Mouse (Mus musculus): ENCODE measurements at regions not wholly inside any gene's neighbourhood (a gene's known extent, or its start where the extent isn't known, plus 50 kb on each side); places are given as distances from the start of the nearest gene placed in this dataset.

- Histone ChIP-seq H3K36me3 (ENCODE audit: control insufficient read depth, insufficient read depth) (no peaks in the 10 kb centered on the region), H3K9ac (replicated peaks; ENCODE audit: low read depth, low read length) (no peak overlapping the region), H3K27ac (ENCODE audit: low read length) (no peak overlapping the region), H3K4me3 (replicated peaks; ENCODE audit: low read length) (no peak overlapping the region), H3K27me3 (replicated peaks; ENCODE audit: control insufficient read depth, insufficient read depth, low read length) (no peaks in the 10 kb centered on the region), H3K9me3 (ENCODE audit: control insufficient read depth, low read length) (no peaks in the 10 kb centered on the region), H3K4me1 (replicated peaks; ENCODE audit: control insufficient read depth, insufficient read depth, low read length) (no peaks in the 10 kb centered on the region), H3K4me2 (ENCODE audit: low read length) (no peak overlapping the region)
- no peak for ATAC-seq
- 48% methylated on average over 6 of the region's 6 CpGs for WGBS
Measured at GRCm38 (mm10) chr13:63654514-63654913, 81.1 kb upstream of the Ptch1 start.

GRCm38 (mm10) chr13:63657115-63657514 lies 83.7 kb upstream of the Ptch1 start:
- Histone ChIP-seq H3K4me1 (replicated peaks; ENCODE audit: control insufficient read depth, insufficient read depth, low read length) (no peaks in the 10 kb centered on the region), H3K9me3 (ENCODE audit: control insufficient read depth, low read length) (no peaks in the 10 kb centered on the region), H3K36me3 (ENCODE audit: control insufficient read depth, insufficient read depth) (no peaks in the 10 kb centered on the region), H3K27me3 (replicated peaks; ENCODE audit: control insufficient read depth, insufficient read depth, low read length) (no peaks in the 10 kb centered on the region), H3K9ac (replicated peaks; ENCODE audit: low read depth, low read length) (no peak overlapping the region), H3K4me3 (replicated peaks; ENCODE audit: low read length) (no peak overlapping the region), H3K27ac (ENCODE audit: low read length) (no peak overlapping the region), H3K4me2 (ENCODE audit: low read length) (no peak overlapping the region)
- 93% methylated on average over 8 of the region's 8 CpGs for WGBS
- no peak for ATAC-seq

GRCm38 (mm10) chr13:63659412-63659811 lies 86.0 kb upstream of the Ptch1 start:
- ATAC-seq: no peak
- 78% methylated on average over 7 of the region's 7 CpGs for WGBS

DNA sequence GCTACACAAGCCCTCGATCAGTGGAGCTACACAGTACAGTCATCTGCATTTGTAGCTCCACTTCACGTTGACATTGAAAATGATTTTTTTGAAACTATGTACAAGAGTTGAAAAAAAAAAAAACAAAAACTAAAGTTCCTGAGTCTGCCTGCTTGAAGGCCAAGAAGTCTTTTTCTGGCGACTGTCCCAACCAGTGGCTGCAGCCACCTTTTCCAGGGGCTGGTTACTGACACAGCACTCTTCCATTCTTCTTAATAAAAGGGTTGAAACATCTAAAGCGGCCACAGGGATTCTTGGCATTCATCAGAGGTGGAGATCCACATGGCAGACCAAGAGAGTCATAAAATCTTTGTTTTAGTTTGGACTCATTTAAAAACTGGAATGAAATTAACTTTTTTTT lies 87.0 kb upstream of the Ptch1 start:
- no peak for ATAC-seq
- 84% methylated on average over 4 of the region's 4 CpGs for WGBS

More at GRCm38 (mm10) chr13:63659412-63659811, 86.0 kb upstream of the Ptch1 start:
- no peak overlapping the region for H3K4me2 ChIP-seq (ENCODE audit: low read length)
- H3K27ac ChIP-seq (ENCODE audit: low read length): no peak overlapping the region
- no peaks in the 10 kb centered on the region for H3K36me3 ChIP-seq (ENCODE audit: control insufficient read depth, insufficient read depth)
- no peak overlapping the region for H3K9ac ChIP-seq (replicated peaks; ENCODE audit: low read depth, low read length)
- H3K27me3 ChIP-seq (replicated peaks; ENCODE audit: control insufficient read depth, insufficient read depth, low read length): no peaks in the 10 kb centered on the region
- no peaks in the 10 kb centered on the region for H3K9me3 ChIP-seq (ENCODE audit: control insufficient read depth, low read length)
- H3K4me3 ChIP-seq (replicated peaks; ENCODE audit: low read length): no peak overlapping the region
- no peaks in the 10 kb centered on the region for H3K4me1 ChIP-seq (replicated peaks; ENCODE audit: control insufficient read depth, insufficient read depth, low read length)

GRCm38 (mm10) chr13:63668576-63668975 lies 95.2 kb upstream of the Ptch1 start:
- no peaks in the 10 kb centered on the region for H3K9me3 ChIP-seq (ENCODE audit: control insufficient read depth, low read length)
- H3K4me3 ChIP-seq (replicated peaks; ENCODE audit: low read length): no peak overlapping the region
- no peak overlapping the region for H3K9ac ChIP-seq (replicated peaks; ENCODE audit: low read depth, low read length)
- H3K36me3 ChIP-seq (ENCODE audit: control insufficient read depth, insufficient read depth): no peaks in the 10 kb centered on the region
- no peak overlapping the region for H3K4me2 ChIP-seq (ENCODE audit: low read length)
- no peak for ATAC-seq
- WGBS: 25% methylated on average over 4 of the region's 4 CpGs
- no peak overlapping the region for H3K27ac ChIP-seq (ENCODE audit: low read length)
- H3K4me1 ChIP-seq (replicated peaks; ENCODE audit: control insufficient read depth, insufficient read depth, low read length): no peaks in the 10 kb centered on the region
- H3K27me3 ChIP-seq (replicated peaks; ENCODE audit: control insufficient read depth, insufficient read depth, low read length): no peaks in the 10 kb centered on the region

More for the DNA sequence above, 87.0 kb upstream of the Ptch1 start:
- H3K9ac ChIP-seq (replicated peaks; ENCODE audit: low read depth, low read length): no peak overlapping the region
- no peaks in the 10 kb centered on the region for H3K36me3 ChIP-seq (ENCODE audit: control insufficient read depth, insufficient read depth)
- no peak overlapping the region for H3K27ac ChIP-seq (ENCODE audit: low read length)
- no peak overlapping the region for H3K4me2 ChIP-seq (ENCODE audit: low read length)
- H3K4me3 ChIP-seq (replicated peaks; ENCODE audit: low read length): no peak overlapping the region
- H3K27me3 ChIP-seq (replicated peaks; ENCODE audit: control insufficient read depth, insufficient read depth, low read length): no peaks in the 10 kb centered on the region
- H3K9me3 ChIP-seq (ENCODE audit: control insufficient read depth, low read length): no peaks in the 10 kb centered on the region
- H3K4me1 ChIP-seq (replicated peaks; ENCODE audit: control insufficient read depth, insufficient read depth, low read length): no peaks in the 10 kb centered on the region

GRCm38 (mm10) chr13:63669031-63669430 lies 95.6 kb upstream of the Ptch1 start:
- ATAC-seq: no peak
- no peaks in the 10 kb centered on the region for H3K4me1 ChIP-seq (replicated peaks; ENCODE audit: control insufficient read depth, insufficient read depth, low read length)
- H3K4me2 ChIP-seq (ENCODE audit: low read length): no peak overlapping the region
- H3K27ac ChIP-seq (ENCODE audit: low read length): no peak overlapping the region
- H3K4me3 ChIP-seq (replicated peaks; ENCODE audit: low read length): no peak overlapping the region
- no peaks in the 10 kb centered on the region for H3K27me3 ChIP-seq (replicated peaks; ENCODE audit: control insufficient read depth, insufficient read depth, low read length)
- no peak overlapping the region for H3K9ac ChIP-seq (replicated peaks; ENCODE audit: low read depth, low read length)
- WGBS: 10% methylated on average over 2 of the region's 2 CpGs
- H3K36me3 ChIP-seq (ENCODE audit: control insufficient read depth, insufficient read depth): no peaks in the 10 kb centered on the region
- H3K9me3 ChIP-seq (ENCODE audit: control insufficient read depth, low read length): no peaks in the 10 kb centered on the region

DNA sequence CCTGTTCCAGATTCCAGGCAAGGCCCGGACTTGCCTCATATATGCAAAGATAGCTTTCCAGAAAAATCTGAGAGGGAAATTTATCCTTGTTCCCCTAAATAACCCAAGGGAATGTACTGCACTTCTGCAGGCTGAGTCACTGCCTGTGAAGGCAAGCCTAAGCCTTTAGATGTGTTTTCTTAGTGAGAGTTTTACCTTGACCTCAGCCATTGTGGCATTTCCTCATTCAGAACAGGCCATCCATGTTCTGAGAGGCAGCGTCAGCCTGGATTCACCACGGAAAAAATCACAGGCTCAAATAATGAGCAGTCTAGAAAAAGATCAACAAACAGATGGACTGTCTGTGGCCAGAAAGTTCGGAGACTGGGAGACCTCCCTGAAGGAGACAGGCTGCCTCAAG lies 99.0 kb upstream of the Ptch1 start:
- H3K4me2 ChIP-seq (ENCODE audit: low read length): no peak overlapping the region
- WGBS: 73% methylated on average over 4 of the region's 4 CpGs
- no peak for ATAC-seq
- H3K27ac ChIP-seq (ENCODE audit: low read length): no peak overlapping the region
- H3K4me1 ChIP-seq (replicated peaks; ENCODE audit: control insufficient read depth, insufficient read depth, low read length): no peaks in the 10 kb centered on the region
- no peaks in the 10 kb centered on the region for H3K27me3 ChIP-seq (replicated peaks; ENCODE audit: control insufficient read depth, insufficient read depth, low read length)
- no peaks in the 10 kb centered on the region for H3K9me3 ChIP-seq (ENCODE audit: control insufficient read depth, low read length)
- no peaks in the 10 kb centered on the region for H3K36me3 ChIP-seq (ENCODE audit: control insufficient read depth, insufficient read depth)
- no peak overlapping the region for H3K4me3 ChIP-seq (replicated peaks; ENCODE audit: low read length)
- H3K9ac ChIP-seq (replicated peaks; ENCODE audit: low read depth, low read length): no peak overlapping the region

- Histone ChIP-seq H3K9ac (replicated peaks; ENCODE audit: low read depth, low read length) (no peak overlapping the region), H3K4me3 (replicated peaks; ENCODE audit: low read length) (no peak overlapping the region), H3K36me3 (ENCODE audit: control insufficient read depth, insufficient read depth) (no peaks in the 10 kb centered on the region), H3K4me2 (ENCODE audit: low read length) (no peak overlapping the region), H3K9me3 (ENCODE audit: control insufficient read depth, low read length) (no peaks in the 10 kb centered on the region), H3K27me3 (replicated peaks; ENCODE audit: control insufficient read depth, insufficient read depth, low read length) (no peaks in the 10 kb centered on the region), H3K27ac (ENCODE audit: low read length) (no peak overlapping the region), H3K4me1 (replicated peaks; ENCODE audit: control insufficient read depth, insufficient read depth, low read length) (no peaks in the 10 kb centered on the region)
- 57% methylated on average over 2 of the region's 2 CpGs for WGBS
- no peak for ATAC-seq
Measured at GRCm38 (mm10) chr13:63677696-63678095, 104.3 kb upstream of the Ptch1 start.

GRCm38 (mm10) chr13:63678265-63679260 lies 105.2 kb upstream of the Ptch1 start:
- no peak overlapping the region for H3K9ac ChIP-seq (replicated peaks; ENCODE audit: low read depth, low read length)
- H3K27ac ChIP-seq (ENCODE audit: low read length): no peak overlapping the region
- H3K4me3 ChIP-seq (replicated peaks; ENCODE audit: low read length): no peak overlapping the region
- WGBS: 80% methylated on average over 10 of the region's 10 CpGs
- no peaks in the 10 kb centered on the region for H3K27me3 ChIP-seq (replicated peaks; ENCODE audit: control insufficient read depth, insufficient read depth, low read length)
- H3K4me2 ChIP-seq (ENCODE audit: low read length): no peak overlapping the region
- no peaks in the 10 kb centered on the region for H3K36me3 ChIP-seq (ENCODE audit: control insufficient read depth, insufficient read depth)
- H3K4me1 ChIP-seq (replicated peaks; ENCODE audit: control insufficient read depth, insufficient read depth, low read length): no peaks in the 10 kb centered on the region
- ATAC-seq: no peak
- H3K9me3 ChIP-seq (ENCODE audit: control insufficient read depth, low read length): no peaks in the 10 kb centered on the region

Measured in forebrain, embryonic 16.5 days (tissue).